Mouse (Mus musculus): ENCODE measurements at regions not wholly inside any gene's neighbourhood (a gene's known extent, or its start where the extent isn't known, plus 50 kb on each side); places are given as distances from the start of the nearest gene placed in this dataset.

- ATAC-seq (replicated peaks in 1 of 2; ENCODE audit: insufficient read depth in 1 of 2, low FRiP score in 2 of 2, low TSS enrichment in 1 of 2, low read depth in 1 of 2, poor library complexity in 2 of 2, severe bottlenecking in 2 of 2): no peak
Measured at GRCm38 (mm10) chr1:73265009-73265408, 249.3 kb upstream of the Tnp1 start.

- no peak for ATAC-seq (replicated peaks in 1 of 2; ENCODE audit: insufficient read depth in 1 of 2, low FRiP score in 2 of 2, low TSS enrichment in 1 of 2, low read depth in 1 of 2, poor library complexity in 2 of 2, severe bottlenecking in 2 of 2)
Measured at GRCm38 (mm10) chr1:73264245-73264644, 248.5 kb upstream of the Tnp1 start.

- no peak for ATAC-seq (replicated peaks in 1 of 2; ENCODE audit: insufficient read depth in 1 of 2, low FRiP score in 2 of 2, low TSS enrichment in 1 of 2, low read depth in 1 of 2, poor library complexity in 2 of 2, severe bottlenecking in 2 of 2)
Measured at GRCm38 (mm10) chr1:73259525-73260098, 243.9 kb upstream of the Tnp1 start.

- ATAC-seq (replicated peaks in 1 of 2; ENCODE audit: insufficient read depth in 1 of 2, low FRiP score in 2 of 2, low TSS enrichment in 1 of 2, low read depth in 1 of 2, poor library complexity in 2 of 2, severe bottlenecking in 2 of 2): no peak
Measured at GRCm38 (mm10) chr1:73257263-73257662, 241.6 kb upstream of the Tnp1 start.

- ATAC-seq (replicated peaks in 1 of 2; ENCODE audit: insufficient read depth in 1 of 2, low FRiP score in 2 of 2, low TSS enrichment in 1 of 2, low read depth in 1 of 2, poor library complexity in 2 of 2, severe bottlenecking in 2 of 2): no peak
Measured at GRCm38 (mm10) chr1:73251911-73252356, 236.2 kb upstream of the Tnp1 start.

GRCm38 (mm10) chr1:73244016-73244415 is 228.3 kb upstream of the Tnp1 start:
- ATAC-seq (replicated peaks in 1 of 2; ENCODE audit: insufficient read depth in 1 of 2, low FRiP score in 2 of 2, low TSS enrichment in 1 of 2, low read depth in 1 of 2, poor library complexity in 2 of 2, severe bottlenecking in 2 of 2): no peak

GRCm38 (mm10) chr1:73242290-73242689 is 226.6 kb upstream of the Tnp1 start:
- no peak for ATAC-seq (replicated peaks in 1 of 2; ENCODE audit: insufficient read depth in 1 of 2, low FRiP score in 2 of 2, low TSS enrichment in 1 of 2, low read depth in 1 of 2, poor library complexity in 2 of 2, severe bottlenecking in 2 of 2)

- ATAC-seq (replicated peaks in 1 of 2; ENCODE audit: insufficient read depth in 1 of 2, low FRiP score in 2 of 2, low TSS enrichment in 1 of 2, low read depth in 1 of 2, poor library complexity in 2 of 2, severe bottlenecking in 2 of 2): no peak
Measured at GRCm38 (mm10) chr1:73236867-73237266, 221.2 kb upstream of the Tnp1 start.

- ATAC-seq (replicated peaks in 1 of 2; ENCODE audit: insufficient read depth in 1 of 2, low FRiP score in 2 of 2, low TSS enrichment in 1 of 2, low read depth in 1 of 2, poor library complexity in 2 of 2, severe bottlenecking in 2 of 2): no peak
Measured at GRCm38 (mm10) chr1:73233636-73234035, 217.9 kb upstream of the Tnp1 start.

- no peak for ATAC-seq (replicated peaks in 1 of 2; ENCODE audit: insufficient read depth in 1 of 2, low FRiP score in 2 of 2, low TSS enrichment in 1 of 2, low read depth in 1 of 2, poor library complexity in 2 of 2, severe bottlenecking in 2 of 2)
Measured at GRCm38 (mm10) chr1:73233041-73233440, 217.3 kb upstream of the Tnp1 start.

- no peak for ATAC-seq (replicated peaks in 1 of 2; ENCODE audit: insufficient read depth in 1 of 2, low FRiP score in 2 of 2, low TSS enrichment in 1 of 2, low read depth in 1 of 2, poor library complexity in 2 of 2, severe bottlenecking in 2 of 2)
Measured at GRCm38 (mm10) chr1:73230611-73231010, 214.9 kb upstream of the Tnp1 start.

GRCm38 (mm10) chr1:73227246-73227645 is 211.5 kb upstream of the Tnp1 start:
- ATAC-seq (replicated peaks in 1 of 2; ENCODE audit: insufficient read depth in 1 of 2, low FRiP score in 2 of 2, low TSS enrichment in 1 of 2, low read depth in 1 of 2, poor library complexity in 2 of 2, severe bottlenecking in 2 of 2): no peak

GRCm38 (mm10) chr1:73221863-73222262 is 206.2 kb upstream of the Tnp1 start:
- ATAC-seq (replicated peaks in 1 of 2; ENCODE audit: insufficient read depth in 1 of 2, low FRiP score in 2 of 2, low TSS enrichment in 1 of 2, low read depth in 1 of 2, poor library complexity in 2 of 2, severe bottlenecking in 2 of 2): no peak

- no peak for ATAC-seq (replicated peaks in 1 of 2; ENCODE audit: insufficient read depth in 1 of 2, low FRiP score in 2 of 2, low TSS enrichment in 1 of 2, low read depth in 1 of 2, poor library complexity in 2 of 2, severe bottlenecking in 2 of 2)
Measured at GRCm38 (mm10) chr1:73214305-73214946, 198.7 kb upstream of the Tnp1 start.

- ATAC-seq (replicated peaks in 1 of 2; ENCODE audit: insufficient read depth in 1 of 2, low FRiP score in 2 of 2, low TSS enrichment in 1 of 2, low read depth in 1 of 2, poor library complexity in 2 of 2, severe bottlenecking in 2 of 2): no peak
Measured at GRCm38 (mm10) chr1:73207421-73207820, 191.7 kb upstream of the Tnp1 start.

- ATAC-seq (replicated peaks in 1 of 2; ENCODE audit: insufficient read depth in 1 of 2, low FRiP score in 2 of 2, low TSS enrichment in 1 of 2, low read depth in 1 of 2, poor library complexity in 2 of 2, severe bottlenecking in 2 of 2): no peak
Measured at GRCm38 (mm10) chr1:73205788-73206187, 190.1 kb upstream of the Tnp1 start.

- ATAC-seq (replicated peaks in 1 of 2; ENCODE audit: insufficient read depth in 1 of 2, low FRiP score in 2 of 2, low TSS enrichment in 1 of 2, low read depth in 1 of 2, poor library complexity in 2 of 2, severe bottlenecking in 2 of 2): 0 out of 4 replicates have a peak, but pooled peaks of 1 of the 2 experiments have one; percentile 4
Measured at GRCm38 (mm10) chr1:73200112-73200511, 184.4 kb upstream of the Tnp1 start.

GRCm38 (mm10) chr1:73190832-73191231 is 175.1 kb upstream of the Tnp1 start:
- ATAC-seq (replicated peaks in 1 of 2; ENCODE audit: insufficient read depth in 1 of 2, low FRiP score in 2 of 2, low TSS enrichment in 1 of 2, low read depth in 1 of 2, poor library complexity in 2 of 2, severe bottlenecking in 2 of 2): no peak

GRCm38 (mm10) chr1:73188796-73189195 is 173.1 kb upstream of the Tnp1 start:
- ATAC-seq (replicated peaks in 1 of 2; ENCODE audit: insufficient read depth in 1 of 2, low FRiP score in 2 of 2, low TSS enrichment in 1 of 2, low read depth in 1 of 2, poor library complexity in 2 of 2, severe bottlenecking in 2 of 2): no peak
